Mouse (Mus musculus) gonadal fat pad, adult 2 months (tissue): Measurements from ENCODE around the gene BC025446. TPM values are rescaled to one million over a fixed set of nuclear protein-coding genes. Genes with fewer than 3 reads are reported as not detected.

Source experiments
- polyA plus RNA-seq: library from polyadenylated mRNA; depleted of rRNA; stranded (reverse); fragments of >200 nt; gene quantifications from 2 replicates; pipeline ENCODE4 v1.2.3, GENCODE M21; 2012; rRNA removed

The BC025446 gene
- polyA plus RNA-seq, 1 experiment: 1.4 TPM

Other genes starting within 250 kb of the BC025446 start
- 0.10 and 0.22 TPM in 2 replicates for gene Ly6i, start 232.9 kb upstream of the BC025446 start, polyA plus RNA-seq
- 143 and 270 TPM in 2 replicates for gene Ly6a, start 218.3 kb upstream of the BC025446 start, polyA plus RNA-seq
- 271 and 368 TPM in 2 replicates for gene Ly6c1, start 167.5 kb upstream of the BC025446 start, polyA plus RNA-seq
- 4.6 and 5.8 TPM in 2 replicates for gene Ly6c2, start 104.4 kb upstream of the BC025446 start, polyA plus RNA-seq
- not detected in 2 replicates for gene Ly6g, start 61.1 kb upstream of the BC025446 start, polyA plus RNA-seq
- gene Ly6f, start 52.0 kb downstream of the BC025446 start, polyA plus RNA-seq: 72.2 and 208 TPM in 2 replicates